Mouse (Mus musculus): Measurements from ENCODE around the gene Gm14744.
"Not testable (repeated sequence)": the region's sequence is repeated elsewhere in the genome, so short reads cannot be mapped to it uniquely, and the experiment has no call there.

Gene Gm14744

GRCm38 (mm10) chrX:77864458-77864857 lies at the start of gene Gm14744:
Gene Gm14744 (plus strand): TSS chrX:77864758.
- not testable (repeated sequence) for DNase-seq (ENCODE audit: low read depth, low spot score)

GRCm38 (mm10) chrX:77853523-77853922 lies 11.0 kb upstream of the Gm14744 start, which contains the start of gene Pbsn:
Gene Pbsn (minus strand): TSS chrX:77853623.
- no peak for DNase-seq (ENCODE audit: low read depth, low spot score)

GRCm38 (mm10) chrX:77880033-77880432 lies 15.5 kb downstream of the Gm14744 start:
- DNase-seq (ENCODE audit: low read depth, low spot score): not testable (repeated sequence)
